Mouse (Mus musculus): ENCODE results near the gene Cemip.
"Not testable (repeated sequence)": the region's sequence is repeated elsewhere in the genome, so short reads cannot be mapped to it uniquely, and the experiment has no call there.

GRCm38 (mm10) chr7:83889946-83890345 lies 196.4 kb downstream of the Cemip start:
- not testable (repeated sequence) for TF ChIP-seq CTCF (IDR thresholded peaks at IDR 0.05; ENCODE audit: low read depth, low read length); POLR2A (IDR thresholded peaks at IDR 0.05; ENCODE audit: extremely low read depth, insufficient read depth, low read length)

Data from liver, adult 2 months (tissue).